Comparison of ENCODE assay signal across 14 mouse cellular contexts in genomic region chr13:46574707-46575106, GRCm38 (mm10).
"Had no signal": no experiment of that assay in that cellular context is flagged by ENCODE, and none has a peak within 500 bp of the region (broad histone marks: within the 10 kb centered on the region; RNA-seq: fewer than 3 reads in every experiment).

No protein-coding gene starts in this region.

- H3K27ac ChIP-seq: kidney, postnatal 0 days; layer of hippocampus, adult 2 months; left cerebral cortex, adult 2 months; liver, embryonic 13.5 days had no signal

- H3K9me3 ChIP-seq: liver, embryonic 13.5 days had no signal

- DNase-seq: kidney, postnatal 25 days; layer of hippocampus, adult 9-11 months; liver, embryonic 13.5 days; lung, adult 2 months; lung, postnatal 14 days; lung, postnatal 4 days; midbrain, embryonic 14.5 days; thymus, adult 18-20 months; thymus, postnatal 36 days had no signal

- H3K27me3 ChIP-seq: liver, embryonic 13.5 days had no signal

- H3K9ac ChIP-seq: liver, embryonic 13.5 days had no signal

- H3K4me2 ChIP-seq: liver, embryonic 13.5 days; midbrain, embryonic 11.5 days had no signal

- H3K36me3 ChIP-seq: liver, embryonic 13.5 days had no signal

- H3K4me3 ChIP-seq: layer of hippocampus, adult 2 months; left cerebral cortex, adult 2 months; liver, embryonic 13.5 days; myocyte had no signal
